Mouse (Mus musculus) MN1 (cell line): ENCODE measurements at regions not wholly inside any gene's neighbourhood (a gene's known extent, or its start where the extent isn't known, plus 50 kb on each side); places are given as distances from the start of the nearest gene placed in this dataset.

Experiments used
- DNase-seq: peaks from one replicate; pipeline ENCODE4 v3.0.0-alpha.2; 2016; ENCODE audit warnings: low spot score

DNA sequence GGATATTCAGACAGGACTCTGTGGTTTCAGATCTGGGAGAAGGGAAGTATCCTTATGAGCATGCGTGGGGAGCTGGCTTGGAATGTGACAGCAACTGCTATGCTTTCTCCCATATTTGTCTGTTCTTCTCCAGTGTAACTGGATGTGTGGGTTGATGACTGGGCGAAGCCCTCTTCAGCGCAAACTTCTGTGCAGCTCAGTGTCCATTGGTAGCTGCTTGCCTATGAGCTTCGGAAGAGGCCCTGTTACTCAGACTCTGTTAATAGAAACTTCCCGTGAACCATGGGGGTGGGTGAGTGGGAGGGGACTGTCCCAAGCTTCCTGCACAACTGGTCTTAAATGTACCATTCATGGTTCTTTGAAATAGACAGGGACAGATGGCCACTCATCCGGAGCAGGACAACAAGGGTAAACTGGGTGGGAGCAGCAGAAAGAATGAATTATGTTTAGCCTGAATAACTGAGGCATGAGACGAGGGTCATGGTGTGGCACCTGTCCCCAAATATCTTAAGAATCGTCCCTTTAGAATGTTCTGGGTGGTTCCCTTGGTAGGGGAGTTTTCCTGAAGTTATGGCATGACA, 141.1 kb upstream of the Plxnc1 start:
- no peak for DNase-seq

DNA sequence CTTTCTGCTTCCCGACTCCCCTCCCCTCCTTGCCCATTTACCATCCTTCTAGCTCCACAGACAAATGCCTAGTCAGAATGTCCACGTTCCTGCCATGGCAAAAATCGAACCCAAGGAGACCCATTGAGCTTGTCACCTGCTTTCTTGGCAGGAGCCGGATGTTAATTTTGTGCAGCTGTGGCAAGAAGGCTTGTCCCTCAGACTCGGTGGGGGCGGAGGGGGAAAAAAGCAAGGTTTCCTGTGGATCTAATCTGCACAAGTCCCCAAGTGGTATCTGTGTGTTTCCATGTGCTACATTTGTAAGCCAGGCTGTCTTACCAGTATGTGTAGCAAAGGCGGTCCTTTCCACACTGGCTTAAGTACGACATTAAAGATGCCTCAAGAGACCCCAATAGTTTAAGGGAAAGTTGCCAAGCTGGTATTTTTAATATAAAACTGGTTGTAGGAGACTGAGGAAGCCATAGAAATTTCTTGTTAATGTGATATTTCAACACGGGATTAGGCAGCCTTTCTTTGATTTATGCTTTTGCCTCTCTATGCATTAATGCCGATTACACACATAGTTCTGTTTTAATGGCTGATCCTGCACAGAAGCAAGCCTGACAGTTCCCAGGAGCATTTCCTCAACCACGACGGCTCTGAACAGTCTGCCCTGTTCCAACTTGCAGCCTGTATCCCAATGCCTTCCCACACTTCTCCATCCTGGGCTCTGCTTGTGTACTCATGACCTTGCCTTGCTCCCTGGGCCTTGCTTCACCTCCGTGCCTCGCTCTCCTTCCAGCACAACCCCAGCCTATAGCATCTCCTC, 138.9 kb upstream of the Plxnc1 start:
- no peak for DNase-seq

GRCm38 (mm10) chr10:95082634-95083033, 138.0 kb upstream of the Plxnc1 start:
- DNase-seq, result no peak

DNA sequence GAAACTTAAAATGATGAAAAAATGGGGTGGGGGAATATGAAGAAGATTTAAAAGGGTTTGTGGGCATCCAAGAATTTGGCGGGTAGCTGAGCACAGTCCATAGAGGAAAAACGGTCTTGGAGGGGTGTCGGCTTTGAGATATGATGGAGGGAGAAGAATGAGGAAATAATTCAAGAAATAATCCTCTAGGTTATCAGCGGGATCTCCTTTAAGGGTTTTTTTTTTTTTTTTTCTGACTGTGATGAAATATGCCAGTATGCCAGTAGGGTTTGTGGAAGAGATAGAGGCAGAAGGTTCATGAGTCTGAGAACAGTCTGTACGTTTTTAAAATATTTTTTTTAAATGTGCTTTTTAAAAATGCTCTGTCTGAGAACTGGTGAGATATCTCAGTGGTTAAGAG, 135.3 kb upstream of the Plxnc1 start:
- DNase-seq, result no peak

GRCm38 (mm10) chr10:95076421-95076820, 131.8 kb upstream of the Plxnc1 start:
- no peak for DNase-seq

GRCm38 (mm10) chr10:95075897-95076296, 131.3 kb upstream of the Plxnc1 start:
- no peak for DNase-seq

GRCm38 (mm10) chr10:95074959-95075590, 130.4 kb upstream of the Plxnc1 start:
- no peak for DNase-seq

DNA sequence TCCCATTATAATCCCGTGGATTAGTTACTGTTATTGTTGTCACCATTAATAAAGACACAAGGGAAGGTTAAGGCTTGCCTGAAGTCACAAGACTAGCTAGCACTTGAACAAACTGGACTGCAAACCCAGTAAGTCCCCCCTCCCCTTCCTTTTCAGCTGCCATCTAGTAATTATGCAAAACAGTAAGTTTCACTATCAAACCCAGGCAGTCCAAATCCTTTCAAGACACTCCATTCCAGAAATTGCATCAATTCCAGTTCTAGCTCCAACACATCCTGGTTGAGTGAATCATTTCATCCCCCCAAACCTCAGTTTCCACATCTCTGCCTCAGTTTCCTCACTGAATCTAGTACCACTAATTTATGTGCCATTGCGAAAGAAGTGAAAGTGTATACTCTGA, 129.7 kb upstream of the Plxnc1 start:
- DNase-seq, result no peak

GRCm38 (mm10) chr10:95067971-95068370, 123.3 kb upstream of the Plxnc1 start:
- DNase-seq, result no peak

GRCm38 (mm10) chr10:95066774-95067173, 122.1 kb upstream of the Plxnc1 start:
- DNase-seq, result no peak

GRCm38 (mm10) chr10:95059486-95060091, 115.0 kb upstream of the Plxnc1 start:
- DNase-seq, result no peak

DNA sequence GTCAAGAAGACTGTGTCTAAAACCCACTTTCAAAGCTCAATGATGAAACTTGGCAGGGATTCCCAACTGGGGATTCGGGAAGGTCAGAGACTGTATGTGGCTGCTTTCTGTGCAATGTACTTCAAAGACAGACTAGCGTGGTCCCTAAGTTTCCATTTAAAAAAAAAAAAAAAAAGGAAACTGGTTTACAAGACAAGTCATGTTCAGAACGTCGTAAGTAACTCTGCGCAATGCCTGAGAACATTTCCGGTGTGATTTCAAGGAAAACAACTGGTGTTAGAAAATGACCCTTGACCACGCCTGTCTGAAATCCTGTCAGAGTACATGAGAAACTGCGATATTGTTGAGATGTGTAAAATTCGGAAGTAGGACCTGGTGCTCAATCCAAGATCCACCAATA, 114.4 kb upstream of the Plxnc1 start:
- no peak for DNase-seq

DNA sequence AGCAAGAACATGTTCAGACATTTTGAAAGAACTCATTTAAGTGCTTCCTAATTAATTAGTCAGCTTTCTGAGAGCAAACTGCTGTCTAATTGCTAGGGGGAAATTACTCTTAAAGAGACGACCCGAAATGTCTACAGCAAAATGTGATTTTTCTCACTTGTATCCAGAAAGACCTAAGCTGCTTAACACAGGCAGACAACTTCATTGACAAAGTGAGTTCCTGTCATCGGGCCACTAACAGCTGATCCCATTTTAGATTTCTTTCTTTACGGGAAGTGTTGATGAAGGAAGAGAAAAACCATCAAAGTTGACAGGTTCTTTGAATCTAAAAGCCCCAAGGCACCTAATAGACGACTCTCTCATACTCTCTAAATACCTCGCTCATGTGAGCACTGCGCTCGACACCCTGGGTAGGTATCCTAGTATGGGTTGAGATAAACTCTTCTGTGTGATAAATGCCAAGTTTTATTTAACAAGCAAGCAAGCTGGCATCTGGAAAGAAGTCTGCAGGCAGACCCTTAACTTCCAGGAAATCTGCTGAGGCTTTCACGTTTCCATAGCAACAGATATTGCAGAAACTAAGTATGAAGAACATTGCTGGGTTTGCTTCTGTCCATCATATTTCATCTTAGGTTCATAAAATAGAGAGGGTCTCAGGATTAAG, 112.5 kb upstream of the Plxnc1 start:
- no peak for DNase-seq

DNA sequence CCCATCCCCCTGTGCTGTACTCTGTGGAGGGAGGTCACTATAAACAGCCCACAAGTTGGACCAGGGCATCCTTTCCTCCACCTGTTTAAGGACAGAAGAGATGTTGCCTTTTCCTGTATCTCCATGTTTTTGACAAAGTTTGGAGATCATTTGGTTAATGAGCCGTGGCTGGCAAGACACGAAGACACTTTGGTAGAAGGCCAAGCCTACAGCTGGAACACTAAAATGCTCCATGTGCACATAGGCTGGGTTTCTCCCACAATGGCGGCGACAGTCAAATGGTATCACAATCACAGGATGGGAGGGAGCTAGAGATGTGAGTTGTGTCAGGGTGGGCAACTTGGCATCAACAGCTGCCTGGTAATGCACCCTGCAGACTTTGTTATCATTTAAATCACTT, 111.9 kb upstream of the Plxnc1 start:
- DNase-seq, result no peak

GRCm38 (mm10) chr10:95054869-95055268, 110.2 kb upstream of the Plxnc1 start:
- no peak for DNase-seq

DNA sequence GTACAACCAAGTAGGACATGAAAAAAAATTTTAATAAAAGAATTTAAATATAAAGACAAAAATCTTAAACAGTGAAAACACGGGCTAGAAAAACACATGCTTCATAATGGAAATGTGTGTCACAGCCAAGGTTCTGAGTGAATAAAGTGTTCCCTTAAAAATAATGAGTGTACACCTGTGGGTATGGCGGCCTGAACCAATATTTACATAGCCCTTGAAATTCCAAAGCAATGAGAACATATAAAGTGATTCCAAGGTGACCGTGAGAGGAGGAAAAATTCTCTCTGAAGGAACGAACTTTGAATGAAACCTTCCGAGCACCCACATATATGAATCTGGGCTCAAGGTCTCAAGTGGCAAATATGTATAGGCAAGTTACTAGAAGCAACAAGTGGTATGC, 104.2 kb upstream of the Plxnc1 start:
- no peak for DNase-seq

GRCm38 (mm10) chr10:95043978-95044377, 99.3 kb upstream of the Plxnc1 start:
- DNase-seq, result peak; percentile 18

GRCm38 (mm10) chr10:95040258-95040895, 95.7 kb upstream of the Plxnc1 start:
- DNase-seq, result peak; percentile 33

DNA sequence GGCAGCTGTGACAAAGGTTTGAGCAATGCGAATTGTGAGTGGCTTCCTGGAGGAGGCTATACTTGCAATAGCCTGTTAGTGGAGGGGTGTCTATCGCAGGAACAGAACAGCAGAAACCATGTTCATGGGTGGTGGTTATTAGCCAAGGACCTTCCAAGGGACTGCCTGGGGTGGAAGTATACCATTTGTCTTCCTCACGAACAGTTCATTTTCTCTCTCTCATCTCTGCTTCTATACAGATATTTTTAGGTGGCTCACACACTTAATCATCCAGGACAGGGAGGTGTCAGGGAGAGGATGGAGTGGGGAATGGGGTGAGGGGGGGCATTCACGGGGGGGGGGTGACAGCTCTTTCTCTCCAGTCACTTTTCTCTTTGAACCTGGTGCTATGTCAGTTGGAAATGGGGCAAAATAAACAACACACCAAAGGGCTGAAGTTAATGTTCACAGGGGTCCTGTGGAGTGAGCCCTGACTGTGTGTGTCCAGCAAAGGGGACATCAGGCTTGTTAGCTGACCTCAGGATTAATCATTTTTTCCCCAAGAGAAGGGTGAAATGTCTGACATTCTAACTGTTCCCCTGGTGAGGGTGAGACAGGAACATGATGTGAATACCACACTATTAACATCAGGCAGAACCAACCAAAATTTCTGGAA, 91.5 kb upstream of the Plxnc1 start:
- DNase-seq, result no peak

DNA sequence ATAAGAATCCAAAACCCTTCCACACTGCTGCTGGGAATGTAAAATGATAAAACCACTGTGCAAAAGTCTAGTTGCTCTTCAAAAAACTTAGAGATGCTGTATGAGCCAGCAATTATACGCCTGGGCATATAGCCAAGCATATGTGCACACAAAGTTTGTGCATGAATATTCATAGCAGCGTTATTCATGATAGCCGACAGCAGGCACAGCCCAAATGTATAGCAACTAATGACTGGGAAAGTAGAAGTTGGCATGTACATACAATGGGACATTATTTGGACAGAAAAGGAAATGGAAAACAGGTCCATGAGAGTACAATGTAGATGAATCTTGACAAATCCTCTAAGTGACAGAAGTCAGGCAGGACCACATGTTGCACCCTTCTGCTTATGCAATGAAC, 90.7 kb upstream of the Plxnc1 start:
- DNase-seq, result no peak

DNA sequence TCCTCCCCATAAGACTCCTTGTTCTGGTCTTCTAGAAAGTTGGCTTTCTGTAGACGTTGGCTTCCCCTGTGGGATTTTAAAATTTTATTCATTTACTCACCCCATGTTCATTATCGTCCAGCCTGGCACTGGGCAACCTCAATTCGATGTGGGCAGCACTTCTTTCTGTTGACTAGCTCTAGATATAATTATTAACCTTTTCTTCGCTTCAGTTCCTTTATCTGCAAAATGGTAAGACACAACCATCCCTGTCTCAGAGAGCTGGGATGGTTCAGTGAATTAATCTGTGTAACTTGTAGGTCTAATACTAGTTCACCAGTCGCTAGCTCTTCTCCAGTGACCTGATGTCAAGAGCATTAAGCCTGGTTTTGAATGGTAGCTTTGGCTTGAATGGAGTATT, 89.9 kb upstream of the Plxnc1 start:
- DNase-seq, result no peak
